9 mouse cellular contexts compared by ENCODE assay signal in the genomic region with DNA sequence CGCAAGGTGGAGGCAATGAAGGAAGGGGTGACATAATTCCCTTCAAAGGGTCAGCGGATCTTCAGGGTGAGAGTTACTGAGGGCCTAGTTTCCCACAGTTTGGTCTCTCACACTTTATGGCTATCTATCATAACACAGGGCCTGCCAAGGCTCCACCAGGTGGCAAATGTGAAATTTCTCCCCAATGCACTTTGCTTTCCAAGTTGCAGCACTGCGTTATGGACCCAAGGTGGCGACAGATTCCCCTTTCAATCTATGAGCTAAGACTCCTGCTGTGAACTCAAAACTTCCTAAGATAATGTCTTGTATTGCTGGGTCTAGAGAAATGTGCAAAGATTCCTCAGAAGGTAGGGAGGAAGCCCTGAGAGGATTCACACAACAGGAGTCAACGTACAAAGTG. TPM values are rescaled to one million over a fixed set of nuclear protein-coding genes. Genes with fewer than 3 reads are reported as not detected.
DNase-seq lines count a peak whose midpoint lies in the region; ATAC-seq and TF ChIP-seq lines count a peak whose summit lies in the region.
"Had no signal": no experiment of that assay in that cellular context is flagged by ENCODE, and none has a peak within 500 bp of the region (broad histone marks: within the 10 kb centered on the region; RNA-seq: fewer than 3 reads in every experiment).

No protein-coding gene starts in this region.

- H3K27me3 ChIP-seq in liver, postnatal 0 days (ENCODE audit: insufficient read depth, low read length) = no peaks in the 10 kb centered on the region
- no peaks in the 10 kb centered on the region for H3K27me3 ChIP-seq in small intestine, adult 2 months (ENCODE audit: control insufficient read depth, insufficient read depth, low read length)
- no peaks in the 10 kb centered on the region for H3K27me3 ChIP-seq in midbrain, embryonic 15.5 days (replicated peaks)

- no peak overlapping the region for H3K4me2 ChIP-seq in liver, postnatal 0 days (ENCODE audit: low read depth, low read length)
- H3K4me2 ChIP-seq in midbrain, embryonic 15.5 days = no peak overlapping the region

- WGBS in liver, postnatal 0 days (ENCODE audit: insufficient replicate concordance) = 83% methylated on average over 5 of the region's 5 CpGs
- WGBS in small intestine, adult 2 months = 69% methylated on average over 5 of the region's 5 CpGs
- WGBS in midbrain, embryonic 15.5 days = 93% methylated on average over 5 of the region's 5 CpGs

- no peaks in the 10 kb centered on the region for H3K36me3 ChIP-seq in liver, postnatal 0 days (replicated peaks; ENCODE audit: insufficient read depth, low read length)
- no peaks in the 10 kb centered on the region for H3K36me3 ChIP-seq in small intestine, adult 2 months (ENCODE audit: control insufficient read depth, insufficient read depth, low read length)
- no peaks in the 10 kb centered on the region for H3K36me3 ChIP-seq in midbrain, embryonic 15.5 days (replicated peaks)

- no peaks in the 10 kb centered on the region for H3K9me3 ChIP-seq in liver, postnatal 0 days (ENCODE audit: low read length)
- no peaks in the 10 kb centered on the region for H3K9me3 ChIP-seq in midbrain, embryonic 15.5 days
- H3K9me3 ChIP-seq: megakaryocyte, embryonic 14.5 days had no signal

- no peak overlapping the region for H3K4me3 ChIP-seq in liver, postnatal 0 days (ENCODE audit: low read depth, low read length)
- no peak overlapping the region for H3K4me3 ChIP-seq in small intestine, adult 2 months (ENCODE audit: low read depth, low read length)
- H3K4me3 ChIP-seq in midbrain, embryonic 15.5 days = no peak overlapping the region
- H3K4me3 ChIP-seq: megakaryocyte, embryonic 14.5 days had no signal

- H3K4me1 ChIP-seq in liver, postnatal 0 days (ENCODE audit: insufficient read depth) = no peaks in the 10 kb centered on the region
- no peaks in the 10 kb centered on the region for H3K4me1 ChIP-seq in small intestine, adult 2 months (ENCODE audit: control insufficient read depth, insufficient read depth, insufficient read length, low read length)
- no peaks in the 10 kb centered on the region for H3K4me1 ChIP-seq in midbrain, embryonic 15.5 days

- no peak overlapping the region for H3K27ac ChIP-seq in liver, postnatal 0 days (ENCODE audit: low read depth)
- no peak overlapping the region for H3K27ac ChIP-seq in small intestine, adult 2 months (ENCODE audit: insufficient read depth, low read depth, low read length)
- H3K27ac ChIP-seq in midbrain, embryonic 15.5 days = no peak overlapping the region

- no peak for TF ChIP-seq EP300 in liver, postnatal 0 days (IDR thresholded peaks at IDR 0.05; ENCODE audit: low read depth)

- ATAC-seq in liver, postnatal 0 days = no peak
- no peak for ATAC-seq in midbrain, embryonic 15.5 days (replicated peaks)

- DNase-seq in embryo, embryonic 10.5 days (ENCODE audit: low spot score) = peak; percentile 28
- no peak for DNase-seq in embryo, embryonic 9.5 days (ENCODE audit: extremely low spot score)
- DNase-seq in liver, postnatal 0 days = peak; percentile 30
- no peak for DNase-seq in liver
- peak; percentile 64 for DNase-seq in kidney, adult 9 months
- no peak for DNase-seq in layer of hippocampus, adult 8-10 months (ENCODE audit: low spot score in 2 of 2)

- TF ChIP-seq POLR2A in small intestine, adult 2 months (IDR thresholded peaks at IDR 0.05; ENCODE audit: low read depth, low read length) = no peak

- H3K9ac ChIP-seq in liver, postnatal 0 days (replicated peaks) = no peak overlapping the region
- H3K9ac ChIP-seq in midbrain, embryonic 15.5 days = no peak overlapping the region

- TF ChIP-seq CTCF in liver, postnatal 0 days (IDR thresholded peaks at IDR 0.05; ENCODE audit: low read depth) = peak; percentile 63
- peak; percentile 49; the same call in 1 of the 2 replicates for TF ChIP-seq CTCF in small intestine, adult 2 months (IDR thresholded peaks at IDR 0.05; ENCODE audit: extremely low read depth, insufficient read length, insufficient replicate concordance, low read depth, low read length)

RNA-seq across cellular contexts. Expression of a gene that starts 17.6 kb away (rescaled TPM):
- not detected in 2 replicates for polyA plus RNA-seq in liver, postnatal 0 days (2015; fragmentation: Nextera tagmentation; extraction: Ambion mirVana)
- polyA plus RNA-seq in small intestine, adult 2 months (2012; rRNA removed) = 0.46 TPM in 1 of 2 replicates, not detected in the other
- total RNA-seq in layer of hippocampus, adult 8-10 months (2022) = 1 to 10 TPM in 1 of 4 experiments, not detected in 3; 1.1 TPM
- polyA plus RNA-seq in midbrain, embryonic 15.5 days (2015; fragmentation: Nextera tagmentation; extraction: Ambion mirVana) = not detected in 2 replicates

RNA-seq across cellular contexts. Expression of a gene that starts 17.6 kb away (rescaled TPM):
- 0.32 and 0.39 TPM in 2 replicates for polyA plus RNA-seq in liver, postnatal 0 days (2015; fragmentation: Nextera tagmentation; extraction: Ambion mirVana)
- 0.25 TPM in 1 of 2 replicates, not detected in the other for polyA plus RNA-seq in small intestine, adult 2 months (2012; rRNA removed)
- 1 to 10 TPM in 1 of 4 experiments, under 1 TPM in 1, not detected in 2; 0.40 to 1.3 TPM for total RNA-seq in layer of hippocampus, adult 8-10 months (2022)
- polyA plus RNA-seq in midbrain, embryonic 15.5 days (2015; fragmentation: Nextera tagmentation; extraction: Ambion mirVana) = not detected in 2 replicates

RNA-seq across cellular contexts. Expression of a gene that starts 19.5 kb away (rescaled TPM):
- 0.64 and 1.1 TPM in 2 replicates for polyA plus RNA-seq in liver, postnatal 0 days (2015; fragmentation: Nextera tagmentation; extraction: Ambion mirVana)
- not detected in 2 replicates for polyA plus RNA-seq in small intestine, adult 2 months (2012; rRNA removed)
- under 1 TPM in 2 of 4 experiments, not detected in 2; 0.12 to 0.25 TPM for total RNA-seq in layer of hippocampus, adult 8-10 months (2022)
- 0.12 and 0.13 TPM in 2 replicates for polyA plus RNA-seq in midbrain, embryonic 15.5 days (2015; fragmentation: Nextera tagmentation; extraction: Ambion mirVana)

Comparison
In these comparisons a context has a peak if more than half of its experiments do, and no peak if none do; other contexts are left out.
1. DNase-seq: peak in embryo, embryonic 10.5 days (single experiment), liver, postnatal 0 days (single experiment) and kidney, adult 9 months (single experiment); none in embryo, embryonic 9.5 days (single experiment), liver (single experiment) and layer of hippocampus, adult 8-10 months (0 of 2).